Comparison of ENCODE assay signal across 18 mouse cellular contexts in genomic region chr2:59035206-59035605, GRCm38 (mm10).
"Had no signal": no experiment of that assay in that cellular context is flagged by ENCODE, and none has a peak within 500 bp of the region (broad histone marks: within the 10 kb centered on the region; RNA-seq: fewer than 3 reads in every experiment).

No protein-coding gene starts in this region.

- DNase-seq: lung, embryonic 14.5 days; lung, postnatal 10 days; lung, postnatal 4 days; midbrain, embryonic 14.5 days; retina, postnatal 1 day; right cerebral cortex, adult 18-20 months; right cerebral cortex, postnatal 25 days; right cerebral cortex, postnatal 4 days; spleen, adult 18-20 months; thymus, adult 18-20 months; thymus, postnatal 14 days; thymus, postnatal 36 days had no signal

- ATAC-seq: midbrain, embryonic 16.5 days had no signal

- H3K9ac ChIP-seq: lung, embryonic 14.5 days; midbrain, embryonic 12.5 days; neural tube, embryonic 13.5 days; neural tube, embryonic 15.5 days had no signal

- H3K4me1 ChIP-seq: midbrain, embryonic 10.5 days; midbrain, embryonic 12.5 days; neural tube, embryonic 13.5 days; neural tube, embryonic 15.5 days had no signal

- H3K9me3 ChIP-seq: midbrain, embryonic 10.5 days; midbrain, embryonic 12.5 days; neural tube, embryonic 13.5 days; neural tube, embryonic 15.5 days had no signal

- H3K27me3 ChIP-seq: midbrain, embryonic 12.5 days; neural tube, embryonic 13.5 days; neural tube, embryonic 15.5 days had no signal

- H3K4me2 ChIP-seq: lung, embryonic 14.5 days; midbrain, embryonic 12.5 days; neural tube, embryonic 13.5 days; neural tube, embryonic 15.5 days had no signal

- H3K36me3 ChIP-seq: midbrain, embryonic 10.5 days; midbrain, embryonic 12.5 days; neural tube, embryonic 13.5 days; neural tube, embryonic 15.5 days had no signal

- H3K27ac ChIP-seq: midbrain, embryonic 10.5 days; midbrain, embryonic 12.5 days; neural tube, embryonic 13.5 days; neural tube, embryonic 15.5 days had no signal

- H3K4me3 ChIP-seq: midbrain, embryonic 10.5 days; midbrain, embryonic 12.5 days; myocyte; neural tube, embryonic 13.5 days; neural tube, embryonic 15.5 days had no signal
